Mouse (Mus musculus) E14TG2a.4 (cell line): ENCODE data around the gene Lrrc20.

Experiments
- H3K27me3 ChIP-seq: 2 replicates; pipeline ENCODE4 v1.6.1; 2014; ENCODE audit warnings: low read length, control low read depth; ENCODE audit not compliant: insufficient read depth
- H3K36me3 ChIP-seq: 2 replicates; pipeline ENCODE4 v1.6.1; 2014; ENCODE audit warnings: low read length, control low read depth; ENCODE audit not compliant: insufficient read depth
- H3K4me1 ChIP-seq: replicated peaks from 2 replicates; pipeline ENCODE4 v1.6.1; 2014; ENCODE audit warnings: low read depth, low read length, control low read depth
- H3K4me3 ChIP-seq: replicated peaks from 2 replicates; pipeline ENCODE4 v1.5.1; 2014; ENCODE audit warnings: mild to moderate bottlenecking, low read length
- H3K9me3 ChIP-seq: 2 replicates; pipeline ENCODE4 v1.6.1; 2014; ENCODE audit warnings: low read length, control low read depth
- CTCF ChIP-seq: conservative IDR thresholded peaks from 2 replicates; pipeline ENCODE4 v1.5.1; 2014; ENCODE audit warnings: low read length
- NANOG ChIP-seq: IDR thresholded peaks from 2 replicates; pipeline ENCODE4 v1.6.1; 2014; ENCODE audit warnings: borderline replicate concordance, low read length, mixed read lengths
- POU5F1 ChIP-seq: IDR thresholded peaks from 2 replicates; pipeline ENCODE4 v1.6.1; 2014; ENCODE audit warnings: low read length, borderline replicate concordance

The Lrrc20 gene

DNA sequence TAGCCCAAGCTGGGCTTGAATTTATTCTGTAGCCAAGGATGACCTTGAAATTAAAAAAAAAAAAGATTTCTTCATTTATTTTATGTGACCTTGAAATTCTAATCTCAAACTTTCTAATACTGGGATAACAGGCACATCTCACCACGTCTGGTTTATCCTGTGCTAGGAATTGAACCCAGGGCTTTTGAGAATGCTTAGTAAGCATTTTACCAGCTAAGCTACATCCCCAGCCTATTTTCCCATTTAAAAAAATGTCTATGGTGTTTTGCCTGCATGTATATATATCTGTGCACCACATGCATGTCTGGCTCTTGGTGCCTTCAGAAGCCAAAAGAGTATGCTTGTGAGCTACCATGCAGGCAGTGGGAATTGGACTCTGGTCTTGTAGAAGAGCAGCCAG, 4.9 kb downstream of the Lrrc20 start:
- Histone ChIP-seq H3K4me3 (no peak overlapping the region), H3K36me3 (no peaks in the 10 kb centered on the region), H3K4me1 (peaks cover 15% of the 10 kb centered on the region; the same call in 1 of the 2 replicates), H3K27me3 (peaks cover 23% of the 10 kb centered on the region), H3K9me3 (no peaks in the 10 kb centered on the region)
- TF ChIP-seq POU5F1, result no peak
- no peak for TF ChIP-seq NANOG
- TF ChIP-seq CTCF, result no peak

GRCm38 (mm10) chr10:61482771-61483170, 7.2 kb downstream of the Lrrc20 start:
- Histone ChIP-seq H3K27me3 (peaks cover 3% of the 10 kb centered on the region), H3K4me3 (no peak overlapping the region), H3K4me1 (peaks cover 6% of the 10 kb centered on the region; the same call in 1 of the 2 replicates), H3K36me3 (no peaks in the 10 kb centered on the region), H3K9me3 (no peaks in the 10 kb centered on the region)
- no peak for TF ChIP-seq CTCF
- no peak for TF ChIP-seq NANOG
- no peak for TF ChIP-seq POU5F1

GRCm38 (mm10) chr10:61484801-61485200, 9.2 kb downstream of the Lrrc20 start:
- H3K36me3 ChIP-seq, result no peaks in the 10 kb centered on the region
- no peak overlapping the region for H3K4me3 ChIP-seq
- H3K27me3 ChIP-seq, result no peaks in the 10 kb centered on the region
- TF ChIP-seq CTCF, result no peak
- TF ChIP-seq NANOG, result no peak
- no peak for TF ChIP-seq POU5F1
- H3K9me3 ChIP-seq, result no peaks in the 10 kb centered on the region
- no peaks in the 10 kb centered on the region; the same call in 1 of the 2 replicates for H3K4me1 ChIP-seq

GRCm38 (mm10) chr10:61486551-61487339, 11.1 kb downstream of the Lrrc20 start:
- Histone ChIP-seq H3K27me3 (no peaks in the 10 kb centered on the region), H3K4me3 (no peak overlapping the region), H3K36me3 (no peaks in the 10 kb centered on the region), H3K9me3 (no peaks in the 10 kb centered on the region), H3K4me1 (peaks cover 3% of the 10 kb centered on the region)
- TF ChIP-seq CTCF, result no peak
- TF ChIP-seq POU5F1, result no peak
- TF ChIP-seq NANOG, result no peak

DNA sequence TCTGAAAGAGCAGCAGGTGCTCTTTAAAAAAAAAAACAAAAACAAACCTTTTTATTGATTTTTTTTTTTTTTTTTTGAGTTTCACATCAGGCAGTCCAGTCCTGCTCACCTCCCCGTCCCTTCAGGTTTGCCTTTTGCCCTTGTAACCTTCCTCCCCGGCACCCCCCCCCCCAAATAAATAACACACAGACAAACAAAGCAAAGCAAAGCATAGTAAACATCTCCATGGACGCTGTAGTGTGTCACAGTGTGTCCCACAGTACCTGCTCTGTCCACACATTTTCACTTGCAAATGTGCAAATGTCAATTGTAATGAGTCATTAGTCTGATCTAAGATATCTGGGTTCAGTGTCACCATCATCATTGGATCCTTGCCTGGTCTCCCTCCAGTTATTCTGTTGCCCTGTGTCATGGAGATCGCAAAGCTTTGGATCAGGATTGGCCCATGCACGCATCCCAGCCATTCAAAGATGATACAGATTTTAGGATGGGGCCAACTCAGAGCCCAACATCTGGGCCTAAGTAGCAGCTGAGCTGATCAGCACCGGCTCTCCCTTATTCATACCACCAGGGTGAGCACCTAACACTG, 13.0 kb downstream of the Lrrc20 start:
- Histone ChIP-seq H3K27me3 (no peaks in the 10 kb centered on the region), H3K36me3 (no peaks in the 10 kb centered on the region), H3K4me1 (peaks cover 6% of the 10 kb centered on the region), H3K4me3 (no peak overlapping the region), H3K9me3 (no peaks in the 10 kb centered on the region)
- TF ChIP-seq NANOG, result no peak
- no peak for TF ChIP-seq POU5F1
- TF ChIP-seq CTCF, result no peak

DNA sequence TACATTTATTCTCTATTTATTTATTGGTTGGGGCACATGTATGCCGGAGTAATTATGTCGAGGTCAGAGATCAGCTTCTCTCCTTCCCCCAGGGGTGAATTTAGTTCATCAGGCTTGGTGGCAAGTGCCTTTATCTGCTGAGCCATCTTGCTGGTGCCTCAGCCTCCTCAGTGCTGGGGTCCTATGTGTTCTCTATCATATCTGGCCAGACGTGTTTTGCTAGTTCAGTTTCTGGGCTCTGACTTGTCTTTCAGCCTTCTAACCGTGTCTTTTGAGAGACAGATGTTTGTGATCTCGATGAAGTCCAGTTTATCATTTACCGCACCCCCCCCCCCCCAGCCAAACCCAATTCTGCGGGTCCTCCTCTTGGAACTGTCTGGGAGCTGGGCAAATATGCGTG, 16.0 kb downstream of the Lrrc20 start:
- Histone ChIP-seq H3K36me3 (no peaks in the 10 kb centered on the region), H3K9me3 (no peaks in the 10 kb centered on the region), H3K4me3 (0 out of 2 replicates have a peak overlapping the region, but pooled peaks have one; percentile 23)

GRCm38 (mm10) chr10:61492040-61492439, 16.4 kb downstream of the Lrrc20 start:
- no peak for TF ChIP-seq POU5F1
- TF ChIP-seq NANOG, result no peak
- peak; percentile 75 for TF ChIP-seq CTCF
- peaks cover 15% of the 10 kb centered on the region; the same call in 1 of the 2 replicates for H3K27me3 ChIP-seq
- H3K36me3 ChIP-seq, result no peaks in the 10 kb centered on the region
- peaks cover 21% of the 10 kb centered on the region for H3K4me1 ChIP-seq
- H3K4me3 ChIP-seq, result 0 out of 2 replicates have a peak overlapping the region, but pooled peaks have one; percentile 23
- no peaks in the 10 kb centered on the region for H3K9me3 ChIP-seq

More for the DNA sequence above, 16.0 kb downstream of the Lrrc20 start:
- Histone ChIP-seq H3K4me1 (peaks cover 21% of the 10 kb centered on the region), H3K27me3 (peaks cover 11% of the 10 kb centered on the region; the same call in 1 of the 2 replicates)
- TF ChIP-seq CTCF (no peak), NANOG (no peak), POU5F1 (no peak)

GRCm38 (mm10) chr10:61495461-61495860, 19.9 kb downstream of the Lrrc20 start:
- no peaks in the 10 kb centered on the region for H3K9me3 ChIP-seq
- H3K4me3 ChIP-seq, result no peak overlapping the region
- peaks cover 37% of the 10 kb centered on the region for H3K27me3 ChIP-seq
- no peaks in the 10 kb centered on the region for H3K36me3 ChIP-seq
- peaks cover 49% of the 10 kb centered on the region for H3K4me1 ChIP-seq
- TF ChIP-seq POU5F1 (no peak), CTCF (no peak), NANOG (no peak)
